Mouse (Mus musculus) MEL (cell line): ENCODE measurements around the gene Gm38431. TPM values are rescaled to one million over a fixed set of nuclear protein-coding genes. Genes with fewer than 3 reads are reported as not detected.
A peak's percentile ranks its signal among the peaks of the same experiment; 100 is the strongest.

Experiments
- DNase-seq: peaks from one replicate; pipeline ENCODE4 v3.0.0; 2011; ENCODE audit warnings: low read depth, low spot score
- H3K27ac ChIP-seq: 2 replicates; pipeline ENCODE4 v1.5.1; 2012; ENCODE audit warnings: low read depth, mild to moderate bottlenecking, control low read depth, low read length, moderate library complexity; ENCODE audit not compliant: control insufficient read depth
- H3K27me3 ChIP-seq, 2 experiments: fragments of 150-350 bp in 1 of 2; sonication (generic) in 1 of 2; 2 replicates each; pipeline ENCODE4 v1.6.1; 2012; ENCODE audit warnings: low read length in 2 of 2, mild to moderate bottlenecking in 2 of 2, improper control_type of control experiment in 1 of 2, moderate library complexity in 1 of 2; ENCODE audit not compliant: insufficient read depth in 2 of 2, control insufficient read depth in 1 of 2
- H3K36me3 ChIP-seq, 2 experiments: 2 replicates each; pipeline ENCODE4 v1.6.1; 2012 to 2014; ENCODE audit warnings: low read length in 2 of 2, improper control_type of control experiment in 1 of 2, inconsistent platforms in 1 of 2, mild to moderate bottlenecking in 1 of 2; ENCODE audit not compliant: insufficient read depth in 2 of 2, control insufficient read depth in 1 of 2
- H3K4me1 ChIP-seq, 2 experiments: fragments of 150-350 bp in 1 of 2; sonication (generic) in 1 of 2; 2 replicates each; pipeline ENCODE4 v1.6.1; 2012; ENCODE audit warnings: low read length in 2 of 2, improper control_type of control experiment in 1 of 2, mild to moderate bottlenecking in 1 of 2; ENCODE audit not compliant: insufficient read depth in 2 of 2, control insufficient read depth in 1 of 2
- H3K4me3 ChIP-seq, 2 experiments: fragments of 150-350 bp in 1 of 2; sonication (generic) in 1 of 2; 2 replicates each; pipeline ENCODE4 v1.5.1; 2012; ENCODE audit warnings: low read depth in 2 of 2, low read length in 2 of 2, mild to moderate bottlenecking in 2 of 2, moderate library complexity in 2 of 2, control low read depth in 1 of 2, improper control_type of control experiment in 1 of 2; ENCODE audit not compliant: control insufficient read depth in 1 of 2, insufficient read depth in 1 of 2
- H3K79me2 ChIP-seq: 2 replicates; pipeline ENCODE4 v1.6.1; 2012; ENCODE audit warnings: mild to moderate bottlenecking, low read length, moderate library complexity; ENCODE audit not compliant: control insufficient read depth, poor library complexity, insufficient read depth
- H3K9ac ChIP-seq: 2 replicates; pipeline ENCODE4 v1.6.1; 2012; ENCODE audit warnings: low read depth, mild to moderate bottlenecking, control low read depth, low read length, moderate library complexity; ENCODE audit not compliant: control insufficient read depth, poor library complexity, severe bottlenecking
- H3K9me3 ChIP-seq: fragments of 150-350 bp; sonication (generic); replicated peaks from 2 replicates; pipeline ENCODE4 v1.6.1; 2012; ENCODE audit warnings: mild to moderate bottlenecking, low read length, improper control_type of control experiment, moderate library complexity; ENCODE audit not compliant: insufficient read depth
- BHLHE40 ChIP-seq: IDR thresholded peaks from 2 replicates; pipeline ENCODE4 v1.6.1; 2012; ENCODE audit warnings: low read depth, mild to moderate bottlenecking, inconsistent platforms, low read length, improper control_type of control experiment, borderline replicate concordance
- CHD1 ChIP-seq: IDR thresholded peaks from 2 replicates; pipeline ENCODE4 v1.6.1; 2012; ENCODE audit warnings: low read depth, mild to moderate bottlenecking, inconsistent platforms, low read length, improper control_type of control experiment
- CTCF ChIP-seq, 3 experiments: IDR thresholded peaks in 2 of 3; conservative IDR thresholded peaks in 1 of 3; 2 replicates each; pipeline ENCODE4 v1.5.1; 2011 to 2012; ENCODE audit warnings: low read length in 3 of 3, low read depth in 2 of 3, mild to moderate bottlenecking in 2 of 3, improper control_type of control experiment in 1 of 3, inconsistent platforms in 1 of 3, mixed read lengths in 1 of 3, moderate library complexity in 1 of 3; ENCODE audit not compliant: control insufficient read depth in 1 of 3, insufficient read depth in 1 of 3, poor library complexity in 1 of 3, severe bottlenecking in 1 of 3
- E2F4 ChIP-seq: IDR thresholded peaks from 2 replicates; pipeline ENCODE4 v1.6.1; 2011; ENCODE audit warnings: low read depth, low read length, improper control_type of control experiment, borderline replicate concordance
- ELF1 ChIP-seq: IDR thresholded peaks from 2 replicates; pipeline ENCODE4 v1.6.1; 2014; ENCODE audit warnings: low read depth, mild to moderate bottlenecking, inconsistent platforms, low read length, improper control_type of control experiment, moderate library complexity
- HCFC1 ChIP-seq: IDR thresholded peaks from 2 replicates; pipeline ENCODE4 v1.6.1; 2012; ENCODE audit warnings: low read depth, mild to moderate bottlenecking, inconsistent platforms, low read length, improper control_type of control experiment, moderate library complexity
- MAZ ChIP-seq: IDR thresholded peaks from 2 replicates; pipeline ENCODE4 v1.6.1; 2012; ENCODE audit warnings: low read depth, mild to moderate bottlenecking, inconsistent platforms, low read length, improper control_type of control experiment
- MEF2A ChIP-seq: IDR thresholded peaks from 2 replicates; pipeline ENCODE4 v1.6.1; 2014; ENCODE audit warnings: low read depth, mild to moderate bottlenecking, inconsistent platforms, low read length, improper control_type of control experiment; ENCODE audit not compliant: poor library complexity, insufficient replicate concordance, severe bottlenecking; ENCODE audit errors: extremely low read depth
- MXI1 ChIP-seq: IDR thresholded peaks from 2 replicates; pipeline ENCODE4 v1.6.1; 2011; ENCODE audit warnings: mild to moderate bottlenecking, low read depth, low read length, improper control_type of control experiment
- MYB ChIP-seq: IDR thresholded peaks from 2 replicates; pipeline ENCODE4 v1.6.1; 2011; ENCODE audit warnings: mild to moderate bottlenecking, low read depth, low read length, improper control_type of control experiment
- MYC ChIP-seq: IDR thresholded peaks from 2 replicates; pipeline ENCODE4 v1.6.1; 2011; ENCODE audit warnings: low read depth, mild to moderate bottlenecking, low read length, improper control_type of control experiment, moderate library complexity
- NRF1 ChIP-seq: IDR thresholded peaks from 2 replicates; pipeline ENCODE4 v1.6.1; 2014; ENCODE audit warnings: low read depth, mild to moderate bottlenecking, inconsistent platforms, low read length, improper control_type of control experiment, moderate library complexity; ENCODE audit not compliant: poor library complexity, insufficient read depth, severe bottlenecking
- POLR2A ChIP-seq, 2 experiments: IDR thresholded peaks; 2 replicates each; pipeline ENCODE4 v1.6.1; 2011 to 2012; ENCODE audit warnings: low read length in 2 of 2, mild to moderate bottlenecking in 2 of 2, control low read depth in 1 of 2, improper control_type of control experiment in 1 of 2, low read depth in 1 of 2, moderate library complexity in 1 of 2; ENCODE audit not compliant: control insufficient read depth in 1 of 2, insufficient read depth in 1 of 2, poor library complexity in 1 of 2
- RCOR1 ChIP-seq: IDR thresholded peaks from 2 replicates; pipeline ENCODE4 v1.6.1; 2012; ENCODE audit warnings: low read depth, mild to moderate bottlenecking, inconsistent platforms, low read length, improper control_type of control experiment
- SIN3A ChIP-seq: IDR thresholded peaks from 2 replicates; pipeline ENCODE4 v1.6.1; 2012; ENCODE audit warnings: low read length, improper control_type of control experiment, inconsistent platforms
- TAL1 ChIP-seq: IDR thresholded peaks from 2 replicates; pipeline ENCODE4 v1.6.1; 2012; ENCODE audit warnings: mild to moderate bottlenecking, inconsistent platforms, low read length, moderate library complexity, mixed read lengths
- TBP ChIP-seq: IDR thresholded peaks from 2 replicates; pipeline ENCODE4 v1.8.0; 2011; ENCODE audit warnings: low read depth, low read length, improper control_type of control experiment
- TCF12 ChIP-seq: IDR thresholded peaks from 2 replicates; pipeline ENCODE4 v1.6.1; 2014; ENCODE audit warnings: low read depth, mild to moderate bottlenecking, inconsistent platforms, low read length, improper control_type of control experiment, moderate library complexity
- UBTF ChIP-seq: IDR thresholded peaks from 2 replicates; pipeline ENCODE4 v1.6.1; 2012; ENCODE audit warnings: low read depth, mild to moderate bottlenecking, inconsistent platforms, low read length, improper control_type of control experiment, moderate library complexity, borderline replicate concordance; ENCODE audit not compliant: insufficient read depth
- USF2 ChIP-seq, 2 experiments: IDR thresholded peaks; 2 replicates each; pipeline ENCODE4 v1.6.1; 2011 to 2012; ENCODE audit warnings: improper control_type of control experiment in 2 of 2, low read length in 2 of 2, borderline replicate concordance in 1 of 2, inconsistent platforms in 1 of 2, low read depth in 1 of 2, mild to moderate bottlenecking in 1 of 2; ENCODE audit not compliant: insufficient read depth in 1 of 2
- ZC3H11A ChIP-seq: IDR thresholded peaks from 2 replicates; pipeline ENCODE4 v1.6.1; 2012; ENCODE audit warnings: low read depth, mild to moderate bottlenecking, inconsistent platforms, low read length, improper control_type of control experiment
- polyA plus RNA-seq, 2 experiments: library from polyadenylated mRNA; stranded (reverse) in 1 of 2; unstranded in 1 of 2; fragments of >175 nt in 1 of 2; fragments of >200 nt in 1 of 2; gene quantifications; 2 replicates each; pipeline versions ENCODE4 v1.2.1 to v1.2.4; 2012; ENCODE audit warnings: low replicate concordance in 2 of 2, low read depth in 1 of 2; ENCODE audit not compliant: insufficient read length in 2 of 2, insufficient read depth in 1 of 2, missing spikeins in 1 of 2
- total RNA-seq: library from RNA; depleted of rRNA; stranded (reverse); fragments of 300-350 nt; gene quantifications from 2 replicates; pipeline ENCODE4 v1.2.3, GENCODE M21; 2012

Gene Gm38431
- total and polyA plus RNA-seq, 3 experiments = 38.9 to 191 (median 42.1) TPM

GRCm38 (mm10) chr9:21067006-21067684, 24.7 kb downstream of the Gm38431 start, which contains the start of gene Zglp1:
Zglp1 (minus strand) TSS chr9:21067093.
- H3K9ac ChIP-seq = no peak within 1 kb of the TSS
- peaks cover 7 to 30% of the 10 kb centered on the region in 2 experiments for H3K36me3 ChIP-seq

GRCm38 (mm10) chr9:21062928-21063327, 28.9 kb downstream of the Gm38431 start:
- Histone ChIP-seq H3K9ac (no peak overlapping the region), H3K36me3 (peaks cover 0 to 13% of the 10 kb centered on the region in 2 experiments; a peak in 2 of 4 replicates), H3K4me3 (no peak overlapping the region), H3K27me3 (no peaks in the 10 kb centered on the region), H3K79me2 (no peaks in the 10 kb centered on the region), H3K4me1 (no peaks in the 10 kb centered on the region), H3K9me3 (no peaks in the 10 kb centered on the region), H3K27ac (no peak overlapping the region)
- TF ChIP-seq USF2 (IDR thresholded peaks at IDR 0.05; ENCODE audit: borderline replicate concordance in 1 of 2, insufficient read depth in 1 of 2, low read depth in 1 of 2, low read length in 2 of 2) (0 out of 4 replicates have a peak, but pooled peaks of 1 of the 2 experiments have one; percentile 10), BHLHE40 (no peak), E2F4 (no peak)
- no peak for DNase-seq

More at GRCm38 (mm10) chr9:21067006-21067684, 24.7 kb downstream of the Gm38431 start, which contains the start of gene Zglp1:
- Histone ChIP-seq H3K4me3 (no peak within 1 kb of the TSS), H3K27me3 (no peaks in the 10 kb centered on the region), H3K79me2 (peaks cover 20% of the 10 kb centered on the region), H3K27ac (no peak within 1 kb of the TSS), H3K9me3 (no peaks in the 10 kb centered on the region), H3K4me1 (peaks cover 2 to 10% of the 10 kb centered on the region in 2 experiments; a peak in 3 of 4 replicates)
- no peak for DNase-seq
- TF ChIP-seq MYB (no peak), CTCF (IDR thresholded peaks at IDR 0.05 in 2 of 3, conservative IDR thresholded peaks at IDR 0.05 in 1 of 3; ENCODE audit: control insufficient read depth in 1 of 3, insufficient read depth in 1 of 3, low read depth in 2 of 3, low read length in 3 of 3, poor library complexity in 1 of 3, severe bottlenecking in 1 of 3) (peak in 1 of 3 experiments; percentile 31; a peak in 2 of 6 replicates)

GRCm38 (mm10) chr9:21051578-21051977, 40.2 kb downstream of the Gm38431 start:
- no peaks in the 10 kb centered on the region for H3K27me3 ChIP-seq
- DNase-seq = peak; percentile 95
- H3K36me3 ChIP-seq = peaks cover 0 to 13% of the 10 kb centered on the region in 2 experiments; a peak in 2 of 4 replicates
- H3K9me3 ChIP-seq = no peaks in the 10 kb centered on the region
- H3K9ac ChIP-seq = peak overlapping the region; percentile 57
- peak overlapping the region; percentile 5; the same call in 1 of the 2 replicates for H3K27ac ChIP-seq
- H3K79me2 ChIP-seq = no peaks in the 10 kb centered on the region
- H3K4me3 ChIP-seq = peak overlapping the region; percentile 54 to 60
- H3K4me1 ChIP-seq = peaks cover 15 to 24% of the 10 kb centered on the region in 2 experiments
- peak; percentile 67 for TF ChIP-seq HCFC1
- peak; percentile 97 for TF ChIP-seq TCF12
- TF ChIP-seq ELF1 = peak; percentile 29; the same call in 1 of the 2 replicates
- TF ChIP-seq MYC = peak; percentile 80
- TF ChIP-seq POLR2A (IDR thresholded peaks at IDR 0.05; ENCODE audit: control insufficient read depth in 1 of 2, insufficient read depth in 1 of 2, low read depth in 1 of 2, low read length in 2 of 2, poor library complexity in 1 of 2) = 0 out of 4 replicates have a peak, but pooled peaks of 1 of the 2 experiments have one; percentile 33
- peak; percentile 64; the same call in 1 of the 2 replicates for TF ChIP-seq BHLHE40
- no peak for TF ChIP-seq ZC3H11A
- TF ChIP-seq CHD1 = peak; percentile 84; the same call in 1 of the 2 replicates
- peak; percentile 35; the same call in 1 of the 2 replicates for TF ChIP-seq MEF2A
- TF ChIP-seq RCOR1 = peak; percentile 87
- TF ChIP-seq E2F4 = no peak
- peak; percentile 98 for TF ChIP-seq TAL1
- TF ChIP-seq SIN3A = peak; percentile 96
- peak; percentile 57; the same call in 1 of the 2 replicates for TF ChIP-seq MAZ
- 0 out of 2 replicates have a peak, but pooled peaks have one; percentile 74 for TF ChIP-seq UBTF
- no peak for TF ChIP-seq CTCF (IDR thresholded peaks at IDR 0.05 in 2 of 3, conservative IDR thresholded peaks at IDR 0.05 in 1 of 3; ENCODE audit: control insufficient read depth in 1 of 3, insufficient read depth in 1 of 3, low read depth in 2 of 3, low read length in 3 of 3, poor library complexity in 1 of 3, severe bottlenecking in 1 of 3)
- peak; percentile 38; the same call in 1 of the 2 replicates for TF ChIP-seq NRF1
- peak; percentile 22; the same call in 1 of the 2 replicates for TF ChIP-seq TBP
- peak; percentile 99 for TF ChIP-seq MXI1
